Mouse (Mus musculus) liver, embryonic 14.5 days (tissue): ENCODE data around the gene Cd151.

Experiments
- CTCF ChIP-seq: IDR thresholded peaks from 2 replicates; pipeline ENCODE4 v1.5.1; 2016; ENCODE audit warnings: antibody characterized with exemption, low read depth, control low read depth
- EP300 ChIP-seq: IDR thresholded peaks from 2 replicates; pipeline ENCODE4 v1.6.1; 2016; ENCODE audit warnings: antibody characterized with exemption, low read depth

DNA sequence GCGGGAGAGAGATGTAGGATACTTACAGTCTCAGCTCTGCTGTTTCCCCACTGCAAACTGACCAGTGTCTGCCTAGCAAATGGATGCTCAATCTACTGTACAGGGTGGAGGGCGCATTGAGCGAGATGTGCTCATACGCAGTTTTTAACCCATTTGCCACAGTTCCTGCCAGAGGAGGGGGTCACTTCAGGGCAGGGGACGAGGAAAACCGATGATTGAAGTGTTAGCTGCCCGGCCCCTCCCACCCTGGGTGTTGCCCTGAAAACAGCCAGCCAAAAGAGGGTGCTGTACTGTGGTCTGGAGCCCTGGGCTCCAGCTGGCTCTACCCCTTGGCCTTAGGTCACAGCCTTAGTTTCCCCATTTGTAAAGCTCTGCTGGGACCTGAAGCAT is 9.8 kb downstream of the Cd151 start:
- TF ChIP-seq EP300 (no peak), CTCF (peak; percentile 48)
